Mouse (Mus musculus) lung, postnatal 14 days (tissue): ENCODE results near the gene Satb1.

Experiments
- DNase-seq: peaks from one replicate; pipeline ENCODE4 v3.0.0; 2021

Satb1 gene

DNA sequence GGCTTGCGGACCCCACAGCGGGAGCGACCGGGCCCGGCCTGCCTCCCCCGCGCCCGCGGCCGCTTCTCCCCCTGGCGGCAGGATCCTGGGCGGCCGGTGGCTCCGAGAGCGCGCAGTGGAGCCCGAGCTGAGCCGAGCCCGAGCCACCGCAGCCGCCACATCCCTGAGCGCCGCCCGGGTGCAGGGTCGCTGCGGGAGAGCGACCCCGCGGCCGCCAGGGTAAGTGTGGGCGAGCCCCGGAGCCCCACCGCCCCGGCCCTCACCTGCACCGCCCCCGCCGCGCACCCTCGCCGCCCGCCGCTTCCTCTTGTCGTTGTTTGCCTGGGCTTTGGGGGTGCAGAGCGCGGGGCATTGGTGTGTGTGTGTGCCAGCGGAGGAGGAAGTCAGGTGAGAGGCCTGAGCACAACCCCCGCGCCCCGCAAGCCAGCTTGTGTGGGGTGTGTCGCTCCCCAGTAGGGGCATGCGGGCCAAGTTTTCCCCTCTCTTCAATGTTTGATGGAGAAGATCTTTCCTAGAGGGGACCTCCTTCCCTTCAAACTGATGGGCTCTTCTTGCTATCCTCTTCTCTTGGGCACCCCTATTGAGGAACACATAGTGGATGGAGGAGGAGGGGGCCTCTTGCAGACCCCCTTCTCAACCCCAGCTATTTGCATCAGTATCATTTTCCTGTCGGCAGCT is at the start of gene Satb1:
Gene Satb1, minus strand, starts transcription at position 391 of the 678 bp plus-strand sequence.
- peak; percentile 62 for DNase-seq

GRCm38 (mm10) chr17:51882566-51882965 is 49.5 kb upstream of the Satb1 start:
- DNase-seq: no peak

GRCm38 (mm10) chr17:51880895-51881622 is 48.0 kb upstream of the Satb1 start:
- no peak for DNase-seq

- DNase-seq: no peak
These were observed 47.1 kb upstream of the Satb1 start for GRCm38 (mm10) chr17:51880221-51880620.

DNA sequence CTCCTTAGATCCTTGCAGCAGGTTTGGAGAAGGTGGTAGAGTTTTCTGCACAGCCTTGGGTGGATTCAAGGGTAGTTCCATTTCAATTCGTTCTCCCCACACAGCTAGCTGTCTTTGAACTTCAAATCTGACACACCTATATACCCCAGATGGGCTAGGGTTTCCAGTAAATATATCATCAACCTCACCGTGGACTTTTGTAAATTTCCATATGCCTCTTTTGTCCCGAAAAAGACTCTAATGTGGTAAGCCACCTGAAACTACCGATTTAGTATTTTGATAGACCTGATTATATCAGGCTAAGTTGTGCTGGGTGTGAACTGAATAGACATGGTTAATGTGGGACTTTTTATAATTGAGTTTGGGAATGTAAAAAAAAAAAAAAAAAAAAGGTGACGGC is 46.6 kb upstream of the Satb1 start:
- no peak for DNase-seq

DNA sequence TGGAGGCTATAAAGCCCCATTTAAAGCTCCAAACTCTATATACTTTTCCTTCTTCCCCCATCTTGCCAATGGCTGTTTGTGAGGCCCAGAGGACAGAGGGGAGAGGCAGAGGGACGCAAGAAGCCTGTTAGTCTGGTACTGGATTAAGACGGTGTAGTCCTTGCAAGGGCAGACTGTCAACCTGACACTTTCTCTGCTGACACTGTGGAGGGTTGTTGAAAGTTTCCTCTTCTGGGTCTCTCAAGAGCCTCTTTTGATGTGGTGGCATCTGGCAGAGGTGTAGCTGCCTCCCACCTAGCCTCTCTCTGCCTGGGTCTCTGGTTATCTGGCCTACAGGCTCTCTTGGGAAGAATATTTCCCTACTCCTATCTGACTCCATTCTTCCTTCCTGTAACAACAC is 46.1 kb upstream of the Satb1 start:
- DNase-seq: no peak

DNA sequence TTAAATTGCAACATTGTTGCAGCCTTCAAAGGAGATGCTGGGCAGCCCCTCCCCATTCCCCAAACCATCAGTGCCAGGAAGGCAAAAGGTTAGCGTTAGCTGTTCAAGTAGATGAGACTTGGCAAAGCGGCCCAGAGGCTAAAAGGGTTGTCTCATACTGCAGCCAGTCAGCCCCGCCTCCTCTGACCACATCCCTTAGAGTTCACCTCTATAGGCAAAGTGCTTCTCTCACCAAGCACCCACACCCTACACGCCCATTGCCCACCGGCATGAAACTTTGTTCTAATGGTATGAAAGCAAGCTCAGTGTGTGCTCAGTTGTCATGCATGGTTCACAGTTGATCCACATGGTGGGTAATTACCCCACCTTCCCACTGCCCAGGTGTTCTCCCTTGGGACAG is 43.4 kb upstream of the Satb1 start:
- DNase-seq: peak; percentile 15

GRCm38 (mm10) chr17:51857616-51858015 is 24.5 kb upstream of the Satb1 start:
- DNase-seq: no peak

DNA sequence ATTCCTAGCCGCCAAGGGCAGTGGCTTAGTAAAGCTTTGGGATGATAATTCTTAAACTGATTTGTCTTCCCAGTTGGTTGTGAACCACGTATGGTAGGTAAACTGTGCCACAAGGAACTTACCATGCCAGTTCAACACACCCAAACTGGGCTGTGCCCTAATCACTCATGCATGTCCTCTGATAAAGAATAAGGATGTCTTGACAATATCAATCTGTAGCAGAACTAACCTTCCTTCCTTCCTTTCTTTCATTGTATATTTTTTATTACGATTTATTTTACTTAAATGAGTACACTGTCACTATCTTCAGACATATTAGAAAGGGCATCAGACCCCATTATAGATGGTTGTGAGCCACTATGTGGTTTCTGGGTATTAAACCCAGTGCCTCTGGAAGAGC is 23.2 kb upstream of the Satb1 start:
- no peak for DNase-seq

- DNase-seq: no peak
These were observed 22.2 kb upstream of the Satb1 start for GRCm38 (mm10) chr17:51855261-51855660.

- no peak for DNase-seq
These were observed 20.9 kb upstream of the Satb1 start for GRCm38 (mm10) chr17:51853952-51854351.

DNA sequence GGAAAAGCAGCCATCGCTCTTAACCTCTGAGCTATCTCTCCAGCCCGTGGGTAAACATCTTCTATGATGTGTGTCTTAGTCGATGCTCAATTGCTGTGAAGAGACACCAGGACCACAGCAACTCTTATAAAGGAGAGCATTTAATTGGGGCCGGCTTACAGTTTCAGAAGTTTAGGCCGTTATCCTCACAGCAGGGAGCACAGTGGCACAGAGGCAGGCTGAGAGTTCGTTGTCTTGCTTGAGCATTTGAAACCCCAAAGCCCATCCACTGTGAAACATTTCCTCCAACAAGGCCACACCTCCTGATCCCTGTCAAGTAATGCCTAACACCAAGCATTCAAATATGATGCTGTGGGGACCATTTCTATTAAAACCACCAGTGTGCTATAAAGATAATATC is 7.5 kb upstream of the Satb1 start:
- no peak for DNase-seq

DNA sequence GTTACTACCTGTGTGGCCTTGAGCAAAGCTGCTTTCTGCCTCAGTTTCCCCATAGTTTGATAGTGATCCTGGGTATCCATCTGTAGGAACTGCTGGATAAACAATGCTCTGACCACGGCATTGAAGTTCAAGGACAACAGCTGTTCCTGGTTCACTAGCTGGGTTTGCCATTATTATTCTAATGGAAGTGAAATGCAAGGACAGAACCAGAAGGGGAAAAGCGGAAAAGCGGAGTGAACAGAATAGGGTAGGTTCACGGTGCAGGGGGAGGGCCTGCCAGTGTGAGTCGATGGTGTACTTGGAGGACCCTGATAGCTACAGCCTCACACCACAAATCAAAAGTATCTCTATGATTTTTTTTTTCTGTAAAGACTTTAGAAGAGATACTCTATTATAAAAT is 6.4 kb upstream of the Satb1 start:
- no peak for DNase-seq

DNA sequence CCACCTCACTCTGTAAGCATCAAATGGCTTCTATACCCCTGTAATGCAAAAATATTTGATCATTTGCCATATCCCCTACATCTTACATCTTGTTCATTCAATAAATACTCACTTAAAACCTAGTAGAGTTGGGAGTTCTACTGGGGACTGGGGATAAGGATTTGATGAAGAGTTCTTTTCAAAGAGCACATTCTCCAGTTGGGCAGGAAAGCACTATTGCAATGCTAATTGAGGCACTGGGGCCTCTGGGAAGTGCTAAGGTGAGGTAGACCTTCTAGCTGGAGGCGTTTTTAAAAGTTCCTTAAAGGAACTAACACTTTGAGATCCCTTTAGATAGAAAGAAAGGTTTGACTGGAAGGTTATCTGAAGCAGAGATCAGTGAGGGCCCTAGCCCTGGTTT is 3.8 kb upstream of the Satb1 start:
- no peak for DNase-seq

- DNase-seq: no peak
These were observed 3.2 kb upstream of the Satb1 start for GRCm38 (mm10) chr17:51836243-51836642.

DNA sequence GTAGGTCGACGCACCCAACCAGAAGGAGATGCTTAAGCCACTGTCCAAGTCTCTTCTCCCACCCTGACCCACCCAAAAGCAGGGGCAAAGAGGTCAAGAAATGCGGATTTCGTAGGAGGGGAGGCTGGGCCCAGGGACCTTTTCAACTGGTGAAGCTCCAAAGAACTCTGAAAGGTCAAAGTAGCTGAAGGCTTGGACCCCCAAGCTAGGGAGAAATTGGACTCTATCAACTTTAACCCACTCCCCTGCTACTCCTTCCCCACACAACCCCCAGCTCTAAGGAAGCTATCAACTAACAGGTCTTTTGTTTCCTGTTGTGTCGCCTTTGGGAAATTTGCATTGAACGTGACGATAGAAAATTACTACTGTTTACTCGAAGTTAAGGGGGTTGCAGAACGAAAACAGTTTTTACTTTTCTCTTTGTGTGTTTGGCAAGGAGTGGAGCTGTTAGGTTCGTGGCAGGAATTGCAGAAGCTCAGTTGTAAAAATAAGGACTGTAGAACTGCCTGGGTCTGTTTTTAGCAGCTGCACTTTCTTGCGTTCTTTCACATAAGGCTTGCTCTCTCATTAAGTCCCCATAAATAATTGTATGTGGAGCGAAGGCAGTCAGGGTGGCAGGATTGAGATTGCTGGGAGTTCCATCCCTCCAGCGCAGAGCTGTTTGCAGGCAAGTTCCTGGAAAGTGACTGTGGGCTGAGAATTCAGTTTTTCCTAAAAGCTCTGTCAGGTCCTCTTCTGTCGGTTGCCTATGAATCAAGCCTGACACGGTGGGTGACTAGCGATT is 680 bp upstream of the Satb1 start:
- no peak for DNase-seq

GRCm38 (mm10) chr17:51832421-51832875 is 642 bp downstream of the Satb1 start:
- DNase-seq: peak; percentile 37

- DNase-seq: no peak
These were observed 1.2 kb downstream of the Satb1 start for GRCm38 (mm10) chr17:51831702-51832420.

DNA sequence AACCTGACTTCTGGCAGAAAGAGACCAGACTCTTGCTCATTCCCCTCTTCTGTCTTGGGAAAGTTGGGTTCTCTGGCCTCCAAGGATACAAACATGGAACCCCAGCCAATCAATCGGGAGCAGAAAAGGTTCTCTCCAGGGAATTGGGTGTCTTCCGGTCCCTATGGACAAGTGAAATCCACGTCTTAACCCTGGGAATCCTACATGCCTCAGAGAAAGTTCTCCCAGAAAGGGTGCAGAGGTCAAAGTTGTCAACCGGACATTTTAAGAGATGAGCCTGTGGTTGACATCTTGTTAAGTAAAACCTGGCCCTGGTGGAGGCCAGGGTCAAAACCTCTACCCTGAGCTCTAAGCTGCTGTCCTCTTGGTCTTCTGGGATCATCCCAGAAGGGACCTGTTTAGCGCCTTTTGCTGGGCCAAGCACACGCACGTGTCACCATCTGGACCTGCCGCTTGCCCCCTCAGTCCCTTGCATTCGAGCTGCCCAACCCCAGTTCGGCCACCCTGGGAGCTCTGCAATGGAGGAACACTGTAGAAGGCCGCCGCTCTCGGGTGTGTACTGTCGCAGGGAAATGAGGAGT is 1.9 kb downstream of the Satb1 start:
- no peak for DNase-seq

DNA sequence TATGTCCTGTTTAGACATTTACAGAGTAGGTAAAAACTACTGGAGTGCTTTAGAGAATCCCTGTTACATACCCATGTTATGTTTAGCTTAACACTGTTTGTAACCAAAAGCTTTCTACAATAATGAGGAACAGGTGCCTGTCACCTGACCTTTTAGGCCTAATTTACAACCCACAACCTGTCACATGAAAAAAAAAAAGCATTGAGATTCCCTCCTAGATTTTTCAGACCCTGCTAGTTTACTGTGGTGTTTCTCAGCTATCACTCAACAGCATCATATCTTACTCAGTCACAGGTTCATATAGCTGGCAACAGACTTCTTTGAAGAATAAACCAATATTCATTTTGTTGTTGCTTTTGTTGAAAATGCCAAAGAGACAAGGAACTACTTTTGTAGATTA is 3.7 kb downstream of the Satb1 start:
- no peak for DNase-seq

DNA sequence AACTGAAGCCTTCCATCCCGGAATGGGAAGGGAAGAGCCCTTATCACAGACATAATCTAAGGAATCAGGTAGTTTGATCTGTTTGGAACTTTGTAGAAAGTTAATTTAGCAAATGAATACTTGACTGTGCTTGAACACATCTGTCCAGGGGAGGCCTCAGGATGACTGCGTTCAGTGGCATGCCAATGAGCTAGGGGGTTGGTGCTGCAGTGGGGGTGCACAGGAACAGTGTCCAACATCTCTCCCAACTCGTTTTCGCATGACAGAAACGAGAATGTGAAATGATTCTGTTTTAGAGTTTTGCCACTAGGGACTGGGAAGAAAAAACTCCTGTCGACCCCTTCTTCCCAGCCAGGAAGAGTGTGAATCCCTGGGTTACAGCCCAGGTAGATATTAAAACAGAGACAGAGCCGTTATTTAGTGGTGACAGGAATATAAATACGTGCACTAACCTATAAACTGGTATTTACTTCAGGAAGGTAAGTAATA is 5.1 kb downstream of the Satb1 start:
- DNase-seq: no peak

- no peak for DNase-seq
These were observed 6.6 kb downstream of the Satb1 start for GRCm38 (mm10) chr17:51826461-51826860.

DNA sequence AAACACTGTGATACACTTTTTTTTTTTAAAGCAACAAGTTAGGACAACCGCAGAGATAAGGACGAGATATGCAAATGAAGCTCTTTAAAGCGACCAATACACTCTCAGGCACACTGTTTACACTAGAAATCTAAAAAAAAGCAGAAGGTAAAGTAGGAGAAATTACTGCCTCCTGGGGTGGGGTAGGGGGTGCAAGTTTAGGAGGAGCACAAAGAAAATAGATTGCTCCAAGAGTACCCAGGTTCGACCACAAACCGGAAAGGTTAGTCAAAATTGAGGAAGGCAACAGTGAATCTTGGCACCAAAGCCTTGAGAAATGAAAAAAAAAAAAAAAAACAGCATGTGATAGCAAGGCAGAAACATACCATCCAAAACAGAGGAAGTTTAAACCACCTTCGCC is 18.8 kb downstream of the Satb1 start:
- no peak for DNase-seq
